Mouse (Mus musculus) testis, adult 2 months (tissue): ENCODE data around the gene Irf1.

ENCODE experiments used
- CTCF ChIP-seq: fragments of 200-500 bp; IDR thresholded peaks from 2 replicates; pipeline ENCODE4 v1.5.1; 2012; ENCODE audit warnings: low read depth, mild to moderate bottlenecking, inconsistent platforms, low read length, moderate library complexity; ENCODE audit not compliant: control insufficient read depth, insufficient read depth, insufficient replicate concordance
- POLR2A ChIP-seq: fragments of 200-500 bp; IDR thresholded peaks from 2 replicates; pipeline ENCODE4 v1.6.1; 2012; ENCODE audit warnings: low read depth, mild to moderate bottlenecking, inconsistent platforms, low read length, moderate library complexity; ENCODE audit not compliant: control insufficient read depth

DNA sequence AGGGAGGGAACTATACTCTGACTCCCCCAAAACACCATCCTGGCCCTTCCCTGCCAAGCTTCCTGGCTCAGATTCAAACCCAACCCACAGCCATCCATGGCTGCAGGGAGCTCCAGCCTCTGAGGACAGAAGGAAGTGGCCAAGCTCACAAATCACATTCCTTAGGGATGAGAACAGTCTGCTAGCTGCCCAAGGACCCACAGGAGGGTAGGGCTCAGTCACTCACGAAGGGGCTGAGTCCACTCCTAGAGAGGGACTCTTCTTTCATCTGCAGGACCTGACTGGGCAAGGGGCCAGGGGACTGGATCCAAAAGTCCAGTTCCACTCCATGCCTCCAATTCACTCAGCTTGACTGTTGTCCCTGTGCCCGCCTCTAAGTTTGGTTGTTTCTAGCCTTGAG is 8.0 kb upstream of the Irf1 start:
- TF ChIP-seq POLR2A = no peak
- TF ChIP-seq CTCF = no peak
